Mouse (Mus musculus) MEL (cell line): ENCODE measurements around the gene Lrrc52.

Experiments used
- CHD1 ChIP-seq: IDR thresholded peaks from 2 replicates; pipeline ENCODE4 v1.6.1; 2012; ENCODE audit warnings: low read depth, mild to moderate bottlenecking, inconsistent platforms, low read length, improper control_type of control experiment
- CTCF ChIP-seq, 3 experiments: IDR thresholded peaks in 2 of 3; conservative IDR thresholded peaks in 1 of 3; 2 replicates each; pipeline ENCODE4 v1.5.1; 2011 to 2012; ENCODE audit warnings: low read length in 3 of 3, low read depth in 2 of 3, mild to moderate bottlenecking in 2 of 3, improper control_type of control experiment in 1 of 3, inconsistent platforms in 1 of 3, mixed read lengths in 1 of 3, moderate library complexity in 1 of 3; ENCODE audit not compliant: control insufficient read depth in 1 of 3, insufficient read depth in 1 of 3, poor library complexity in 1 of 3, severe bottlenecking in 1 of 3
- EP300 ChIP-seq, 2 experiments: IDR thresholded peaks; 2 replicates each; pipeline ENCODE4 v1.6.1; 2011; ENCODE audit warnings: improper control_type of control experiment in 2 of 2, low read length in 2 of 2, low read depth in 1 of 2, mild to moderate bottlenecking in 1 of 2
- GATA1 ChIP-seq: IDR thresholded peaks from 2 replicates; pipeline ENCODE4 v1.6.1; 2011; ENCODE audit warnings: low read depth, low read length, improper control_type of control experiment
- HCFC1 ChIP-seq: IDR thresholded peaks from 2 replicates; pipeline ENCODE4 v1.6.1; 2012; ENCODE audit warnings: low read depth, mild to moderate bottlenecking, inconsistent platforms, low read length, improper control_type of control experiment, moderate library complexity
- JUND ChIP-seq: IDR thresholded peaks from 2 replicates; pipeline ENCODE4 v1.6.1; 2011; ENCODE audit warnings: low read depth, mild to moderate bottlenecking, improper control_type of control experiment, low read length
- MXI1 ChIP-seq: IDR thresholded peaks from 2 replicates; pipeline ENCODE4 v1.6.1; 2011; ENCODE audit warnings: mild to moderate bottlenecking, low read depth, low read length, improper control_type of control experiment
- POLR2A ChIP-seq, 2 experiments: IDR thresholded peaks; 2 replicates each; pipeline ENCODE4 v1.6.1; 2011 to 2012; ENCODE audit warnings: low read length in 2 of 2, mild to moderate bottlenecking in 2 of 2, control low read depth in 1 of 2, improper control_type of control experiment in 1 of 2, low read depth in 1 of 2, moderate library complexity in 1 of 2; ENCODE audit not compliant: control insufficient read depth in 1 of 2, insufficient read depth in 1 of 2, poor library complexity in 1 of 2
- SMC3 ChIP-seq: IDR thresholded peaks from 2 replicates; pipeline ENCODE4 v1.6.1; 2011; ENCODE audit warnings: low read depth, low read length, improper control_type of control experiment
- TAL1 ChIP-seq: IDR thresholded peaks from 2 replicates; pipeline ENCODE4 v1.6.1; 2012; ENCODE audit warnings: mild to moderate bottlenecking, inconsistent platforms, low read length, moderate library complexity, mixed read lengths
- USF1 ChIP-seq: IDR thresholded peaks from 2 replicates; pipeline ENCODE4 v1.6.1; 2014; ENCODE audit warnings: low read depth, mild to moderate bottlenecking, inconsistent platforms, low read length, improper control_type of control experiment, moderate library complexity
- ZMIZ1 ChIP-seq: IDR thresholded peaks from 2 replicates; pipeline ENCODE4 v1.6.1; 2012; ENCODE audit warnings: low read depth, mild to moderate bottlenecking, inconsistent platforms, low read length, improper control_type of control experiment, moderate library complexity

DNA sequence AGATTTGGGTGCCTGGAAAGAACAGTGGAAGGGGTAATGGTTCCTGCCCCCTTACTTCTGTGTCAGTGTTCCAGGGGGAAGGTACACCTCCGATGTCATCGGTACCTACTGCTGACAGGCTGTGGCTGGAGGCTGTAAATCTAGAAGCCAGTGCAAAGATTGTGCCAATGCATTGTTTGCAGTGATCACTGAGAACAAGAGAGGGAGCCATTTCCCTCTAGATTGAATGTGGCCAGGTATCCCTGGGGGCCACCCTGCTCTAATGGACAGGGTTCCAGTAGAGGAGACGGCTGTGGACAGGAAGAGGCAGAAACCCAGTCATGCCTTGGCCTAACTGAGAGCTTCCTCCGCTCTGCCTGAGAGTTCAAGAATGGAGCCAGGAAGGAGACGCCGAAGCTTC, 18.5 kb downstream of the Lrrc52 start:
- no peak for TF ChIP-seq CTCF (IDR thresholded peaks at IDR 0.05 in 2 of 3, conservative IDR thresholded peaks at IDR 0.05 in 1 of 3; ENCODE audit: control insufficient read depth in 1 of 3, insufficient read depth in 1 of 3, low read depth in 2 of 3, low read length in 3 of 3, poor library complexity in 1 of 3, severe bottlenecking in 1 of 3)
- TF ChIP-seq POLR2A (IDR thresholded peaks at IDR 0.05; ENCODE audit: control insufficient read depth in 1 of 2, insufficient read depth in 1 of 2, low read depth in 1 of 2, low read length in 2 of 2, poor library complexity in 1 of 2) = no peak
- no peak for TF ChIP-seq TAL1
- TF ChIP-seq JUND = no peak
- no peak for TF ChIP-seq SMC3
- TF ChIP-seq CHD1 = no peak
- TF ChIP-seq HCFC1 = no peak
- TF ChIP-seq USF1 = no peak
- TF ChIP-seq MXI1 = no peak
- no peak for TF ChIP-seq EP300 (IDR thresholded peaks at IDR 0.05; ENCODE audit: low read depth in 1 of 2, low read length in 2 of 2)
- TF ChIP-seq ZMIZ1 = no peak
- no peak for TF ChIP-seq GATA1
